Mouse (Mus musculus) heart, postnatal 0 days (tissue): ENCODE results near the gene Gm10639. TPM values are rescaled to one million over a fixed set of nuclear protein-coding genes. Genes with fewer than 3 reads are reported as not detected.
"Not testable (repeated sequence)": the region's sequence is repeated elsewhere in the genome, so short reads cannot be mapped to it uniquely, and the experiment has no call there.

ENCODE experiments used
- ATAC-seq: fragments of 200-750 bp; cut with Nextera tagmentation; 2 replicates; pipeline ENCODE4 v1.8.0; 2017; ENCODE audit warnings: low read depth, moderate number of reproducible peaks, moderate library complexity; ENCODE audit not compliant: insufficient read depth
- DNase-seq: peaks from one replicate; pipeline ENCODE4 v3.0.0-alpha.2; 2016; ENCODE audit warnings: low spot score
- H3K27ac ChIP-seq: fragments of 300-500 bp; sonication (generic); 2 replicates; pipeline ENCODE4 v1.5.1; 2014; ENCODE audit warnings: low read depth, mild to moderate bottlenecking
- H3K27me3 ChIP-seq: fragments of 300-500 bp; sonication (generic); 2 replicates; pipeline ENCODE4 v1.6.1; 2014; ENCODE audit warnings: low read length, mixed read lengths; ENCODE audit not compliant: control insufficient read depth, insufficient read depth
- H3K36me3 ChIP-seq: fragments of 300-500 bp; sonication (generic); replicated peaks from 2 replicates; pipeline ENCODE4 v1.6.1; 2014; ENCODE audit warnings: low read length, mixed read lengths; ENCODE audit not compliant: control insufficient read depth, insufficient read depth
- H3K4me1 ChIP-seq: fragments of 300-500 bp; sonication (generic); 2 replicates; pipeline ENCODE4 v1.6.1; 2014; ENCODE audit warnings: antibody characterized with exemption; ENCODE audit not compliant: control insufficient read depth, insufficient read depth
- H3K4me2 ChIP-seq: fragments of 300-500 bp; sonication (generic); 2 replicates; pipeline ENCODE4 v1.6.1; 2014; ENCODE audit warnings: low read depth, mild to moderate bottlenecking, low read length, moderate library complexity
- H3K4me3 ChIP-seq: fragments of 300-500 bp; sonication (generic); 2 replicates; pipeline ENCODE4 v1.5.1; 2014; ENCODE audit warnings: low read depth, low read length
- H3K9ac ChIP-seq: fragments of 300-500 bp; sonication (generic); replicated peaks from 2 replicates; pipeline ENCODE4 v1.6.1; 2014; ENCODE audit warnings: low read depth, low read length, mixed read lengths
- H3K9me3 ChIP-seq: fragments of 300-500 bp; sonication (generic); replicated peaks from 2 replicates; pipeline ENCODE4 v1.6.1; 2016; ENCODE audit warnings: low read length; ENCODE audit not compliant: control insufficient read depth
- CTCF ChIP-seq: IDR thresholded peaks from 2 replicates; pipeline ENCODE4 v1.5.1; 2016; ENCODE audit warnings: antibody characterized with exemption, control low read depth, low read depth
- WGBS: fragments of 180-500 bp; shearing (Covaris S2); extraction: QIAGEN DNeasy Blood & Tissue Kit; methylation state at CpG from one replicate; pipeline ENCODE4 v1.1.7; 2014; 5-methylcytosine and 5-hydroxymethylcytosine counted together
- polyA plus RNA-seq: library from polyadenylated mRNA; unstranded; fragments of >200 nt; fragmentation: Nextera tagmentation; extraction: Ambion mirVana; gene quantifications from 2 replicates; pipeline ENCODE4 v1.2.1, GENCODE M21; 2015
- total RNA-seq: library from RNA; depleted of rRNA; stranded (reverse); fragments of >200 nt; gene quantifications from 2 replicates; pipeline ENCODE4 v1.2.3, GENCODE M21; 2014; ENCODE audit warnings: low replicate concordance; rRNA removed

Gene Gm10639
- not detected in 2 replicates for total RNA-seq
- not detected in 2 replicates for polyA plus RNA-seq

- not testable (repeated sequence) for DNase-seq, H3K36me3 ChIP-seq, ATAC-seq, H3K9me3 ChIP-seq, H3K4me3 ChIP-seq, H3K27ac ChIP-seq, H3K27me3 ChIP-seq, H3K4me1 ChIP-seq, H3K4me2 ChIP-seq, H3K9ac ChIP-seq
- WGBS, result 77% methylated on average over 3 of the region's 3 CpGs
Measured at GRCm38 (mm10) chr9:78289723-78290122, at the start of gene Gm10639. Gm10639 (plus strand) TSS chr9:78289923.

GRCm38 (mm10) chr9:78255683-78256470 lies 33.8 kb upstream of the Gm10639 start:
- not testable (repeated sequence) for H3K27me3 ChIP-seq, H3K4me1 ChIP-seq, H3K4me2 ChIP-seq, H3K9me3 ChIP-seq, H3K4me3 ChIP-seq, H3K27ac ChIP-seq, H3K36me3 ChIP-seq, H3K9ac ChIP-seq
- 64% methylated on average over 3 of the region's 4 CpGs for WGBS
- DNase-seq (peak; percentile 4), ATAC-seq (0 out of 2 replicates have a peak, but pooled peaks have one; percentile 20)

GRCm38 (mm10) chr9:78256914-78257313 lies 32.8 kb upstream of the Gm10639 start, which contains the start of gene Gm3776:
Gm3776 (plus strand) TSS chr9:78257129.
- not testable (repeated sequence) for H3K9me3 ChIP-seq, H3K9ac ChIP-seq, H3K27me3 ChIP-seq, H3K4me2 ChIP-seq, H3K27ac ChIP-seq, H3K36me3 ChIP-seq, H3K4me1 ChIP-seq, ATAC-seq, DNase-seq, H3K4me3 ChIP-seq
- WGBS, result 65% methylated on average over 1 of the region's 3 CpGs

- H3K4me3 ChIP-seq, H3K4me1 ChIP-seq: not testable (repeated sequence)
- peak; percentile 36; the same call in 1 of the 2 replicates for ATAC-seq
Measured at GRCm38 (mm10) chr9:78259688-78260087, 30.0 kb upstream of the Gm10639 start.

GRCm38 (mm10) chr9:78270945-78271344 lies 18.8 kb upstream of the Gm10639 start:
- not testable (repeated sequence) for H3K4me1 ChIP-seq, H3K9me3 ChIP-seq, H3K27me3 ChIP-seq, H3K36me3 ChIP-seq, ATAC-seq, H3K27ac ChIP-seq, H3K4me3 ChIP-seq, H3K9ac ChIP-seq, DNase-seq, H3K4me2 ChIP-seq
- 72% methylated on average over 3 of the region's 3 CpGs for whole genome bisulfite sequencing

More at GRCm38 (mm10) chr9:78259688-78260087, 30.0 kb upstream of the Gm10639 start:
- H3K9me3 ChIP-seq, H3K27ac ChIP-seq, H3K4me2 ChIP-seq, H3K36me3 ChIP-seq, H3K9ac ChIP-seq, DNase-seq, H3K27me3 ChIP-seq: not testable (repeated sequence)
- TF ChIP-seq CTCF, result peak; percentile 24
- WGBS, result 0% methylated on average over 1 of the region's 6 CpGs

- DNase-seq, ATAC-seq, H3K4me2 ChIP-seq: not testable (repeated sequence)
Measured at GRCm38 (mm10) chr9:78282002-78282711, 7.6 kb upstream of the Gm10639 start.

GRCm38 (mm10) chr9:78289063-78289462 lies 660 bp upstream of the Gm10639 start:
- H3K36me3 ChIP-seq, DNase-seq, H3K4me2 ChIP-seq, H3K9me3 ChIP-seq, H3K4me3 ChIP-seq, H3K9ac ChIP-seq, ATAC-seq, H3K27ac ChIP-seq, H3K27me3 ChIP-seq, H3K4me1 ChIP-seq: not testable (repeated sequence)
- WGBS, result 20% methylated on average over 1 of the region's 1 CpGs

More at GRCm38 (mm10) chr9:78282002-78282711, 7.6 kb upstream of the Gm10639 start:
- not testable (repeated sequence) for H3K27ac ChIP-seq, H3K27me3 ChIP-seq, H3K36me3 ChIP-seq, H3K9ac ChIP-seq, H3K4me3 ChIP-seq, H3K9me3 ChIP-seq, H3K4me1 ChIP-seq
- 69% methylated on average over 4 of the region's 4 CpGs for WGBS

GRCm38 (mm10) chr9:78292462-78292861 lies 2.7 kb downstream of the Gm10639 start:
- H3K4me1 ChIP-seq, DNase-seq, H3K9ac ChIP-seq, H3K4me2 ChIP-seq, H3K27ac ChIP-seq, ATAC-seq, H3K36me3 ChIP-seq, H3K27me3 ChIP-seq, H3K9me3 ChIP-seq, H3K4me3 ChIP-seq: not testable (repeated sequence)
- WGBS, result 87% methylated on average over 8 of the region's 8 CpGs
